10 mouse cellular contexts compared by ENCODE assay signal in the genomic region with DNA sequence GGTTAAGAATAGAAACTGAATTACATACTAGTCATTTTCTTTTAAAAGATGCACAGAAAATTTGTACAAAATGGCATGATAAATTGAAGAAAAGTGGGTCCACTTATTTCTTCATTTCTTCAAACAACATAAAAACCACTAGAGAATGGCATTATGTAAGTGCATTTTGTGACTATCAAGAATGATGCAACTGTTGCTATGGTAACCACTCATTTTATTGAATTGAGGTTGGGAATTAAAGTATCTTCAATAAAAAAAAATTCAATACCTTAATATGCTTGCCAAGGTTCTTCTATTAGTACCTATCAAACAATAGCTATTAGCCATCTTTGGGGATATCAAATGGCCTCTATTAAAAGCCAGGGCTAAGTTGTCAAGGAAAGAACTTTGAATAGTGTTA. TPM values are rescaled to one million over a fixed set of nuclear protein-coding genes. Genes with fewer than 3 reads are reported as not detected.
DNase-seq lines count a peak whose midpoint lies in the region; ATAC-seq and TF ChIP-seq lines count a peak whose summit lies in the region.
"Had no signal": no experiment of that assay in that cellular context is flagged by ENCODE, and none has a peak within 500 bp of the region (broad histone marks: within the 10 kb centered on the region; RNA-seq: fewer than 3 reads in every experiment).

No protein-coding gene starts in this region.

- intact Hi-C loops in heart, postnatal 14 days (cut with DNase I), result loop anchor here (5.0 kb wide), 1 partner anchor 196 kb away; a partner anchor contains a TSS

- H3K4me1 ChIP-seq in heart, embryonic 13.5 days, result peaks cover 21% of the 10 kb centered on the region
- peaks cover 10% of the 10 kb centered on the region for H3K4me1 ChIP-seq in forebrain, embryonic 12.5 days
- H3K4me1 ChIP-seq in liver, embryonic 11.5 days (replicated peaks; ENCODE audit: control insufficient read depth, insufficient read depth, low read length), result no peaks in the 10 kb centered on the region; the same call in 1 of the 2 replicates

- H3K36me3 ChIP-seq in heart, embryonic 13.5 days, result peaks cover 4% of the 10 kb centered on the region; the same call in 1 of the 2 replicates
- no peaks in the 10 kb centered on the region for H3K36me3 ChIP-seq in C2C12 (ENCODE audit: control insufficient read depth, insufficient read depth)
- H3K36me3 ChIP-seq in forebrain, embryonic 12.5 days (replicated peaks), result no peaks in the 10 kb centered on the region
- H3K36me3 ChIP-seq in liver, embryonic 11.5 days (ENCODE audit: control insufficient read depth, insufficient read depth, low read length), result no peaks in the 10 kb centered on the region

- H3K27me3 ChIP-seq in heart, embryonic 13.5 days (replicated peaks), result no peaks in the 10 kb centered on the region
- no peaks in the 10 kb centered on the region for H3K27me3 ChIP-seq in C2C12 (ENCODE audit: control insufficient read depth, insufficient read depth, insufficient read length)
- H3K27me3 ChIP-seq in forebrain, embryonic 12.5 days, result no peaks in the 10 kb centered on the region
- no peaks in the 10 kb centered on the region for H3K27me3 ChIP-seq in liver, embryonic 11.5 days (replicated peaks; ENCODE audit: control insufficient read depth, insufficient read depth, low read length)

- H3K79me2 ChIP-seq in C2C12 (ENCODE audit: control insufficient read depth, insufficient read depth), result peaks cover 54% of the 10 kb centered on the region

- no peak for DNase-seq in heart, postnatal 14 days
- no peak for DNase-seq in liver, embryonic 11.5 days (ENCODE audit: low spot score)
- no peak for DNase-seq in adrenal gland, adult 2 months
- no peak for DNase-seq in layer of hippocampus, postnatal 36 days
- no peak for DNase-seq in thymus, adult 18-20 months
- DNase-seq: gastrocnemius, postnatal 36 days; thymus, postnatal 36 days had no signal

- TF ChIP-seq CTCF in C2C12 (IDR thresholded peaks at IDR 0.05; ENCODE audit: control insufficient read depth, insufficient read depth, insufficient read length), result no peak

- H3K4me2 ChIP-seq in heart, embryonic 13.5 days, result peak overlapping the region; percentile 85
- peak overlapping the region; percentile 84 for H3K4me2 ChIP-seq in forebrain, embryonic 12.5 days
- peak overlapping the region; percentile 90 for H3K4me2 ChIP-seq in liver, embryonic 11.5 days

- H3K4me3 ChIP-seq in heart, embryonic 13.5 days, result peak overlapping the region; percentile 92
- no peak overlapping the region for H3K4me3 ChIP-seq in C2C12 (ENCODE audit: insufficient read depth, poor library complexity, severe bottlenecking)
- peak overlapping the region; percentile 89; the same call in 1 of the 2 replicates for H3K4me3 ChIP-seq in forebrain, embryonic 12.5 days (replicated peaks)
- peak overlapping the region; percentile 91; the same call in 1 of the 2 replicates for H3K4me3 ChIP-seq in liver, embryonic 11.5 days (ENCODE audit: low read depth, low read length)

- peak overlapping the region; percentile 94 for H3K9ac ChIP-seq in heart, embryonic 13.5 days
- no peak overlapping the region for H3K9ac ChIP-seq in forebrain, embryonic 12.5 days
- no peak overlapping the region for H3K9ac ChIP-seq in liver, embryonic 11.5 days (ENCODE audit: low read depth, low read length)

- no peak overlapping the region for H3K27ac ChIP-seq in heart, embryonic 13.5 days (replicated peaks)
- H3K27ac ChIP-seq in forebrain, embryonic 12.5 days, result no peak overlapping the region
- H3K27ac ChIP-seq in liver, embryonic 11.5 days (ENCODE audit: low read depth, low read length), result no peak overlapping the region

- H3ac ChIP-seq in C2C12 (ENCODE audit: control insufficient read depth, insufficient read length, low read depth), result no peak overlapping the region

- H3K79me3 ChIP-seq in C2C12 (ENCODE audit: low read depth), result peaks cover 27% of the 10 kb centered on the region

- no peaks in the 10 kb centered on the region for H3K9me3 ChIP-seq in heart, embryonic 13.5 days
- no peaks in the 10 kb centered on the region for H3K9me3 ChIP-seq in forebrain, embryonic 12.5 days
- H3K9me3 ChIP-seq in liver, embryonic 11.5 days (ENCODE audit: control insufficient read depth, low read length), result no peaks in the 10 kb centered on the region

- ATAC-seq in heart, embryonic 13.5 days (ENCODE audit: extremely low read depth, insufficient number of reproducible peaks, low FRiP score, low TSS enrichment), result no peak
- no peak for ATAC-seq in forebrain, embryonic 12.5 days (ENCODE audit: low FRiP score)
- ATAC-seq in liver, embryonic 11.5 days (replicated peaks; ENCODE audit: low FRiP score), result no peak

TF ChIP-seq in C2C12, 6 proteins besides CTCF, POLR2A, EP300 and RAD21:
- TF ChIP-seq CEBPB (IDR thresholded peaks at IDR 0.05; ENCODE audit: low read depth) (peak; percentile 24), FOSL1 (IDR thresholded peaks at IDR 0.05; ENCODE audit: insufficient read depth, low read length, poor library complexity, severe bottlenecking) (no peak)
TF ChIP-seq in C2C12: peak in this region for 1.

RNA-seq across cellular contexts. Expression of a gene that starts 1.6 kb away (rescaled TPM):
- 18.1 and 18.2 TPM in 2 replicates for polyA plus RNA-seq in heart, embryonic 13.5 days (2015; fragmentation: Nextera tagmentation; extraction: Ambion mirVana)
- total RNA-seq in heart, postnatal 14 days (2021), result 10 to 100 TPM; 10.3 to 12.0 TPM
- polyA plus RNA-seq in C2C12 (2012; fragmentation: generic; extraction: Trizol), result 1.9 TPM
- 25.3 and 28.3 TPM in 2 replicates for polyA plus RNA-seq in forebrain, embryonic 12.5 days (2016; fragmentation: Nextera tagmentation; extraction: Ambion mirVana)
- polyA plus RNA-seq in liver, embryonic 11.5 days (2014; fragmentation: Nextera tagmentation; extraction: Ambion mirVana), result 12.9 and 14.0 TPM in 2 replicates
- total RNA-seq in adrenal gland, adult 2 months (2021), result 10 to 100 TPM; 11.2 to 13.8 TPM
- polyA plus RNA-seq in adrenal gland, adult 2 months (2012; rRNA removed), result 0.48 and 0.62 TPM in 2 replicates
- 10 to 100 TPM; 25.0 to 25.3 TPM for total RNA-seq in layer of hippocampus, postnatal 36 days (2021)
